Mouse (Mus musculus): ENCODE results near the gene Nedd9. TPM values are rescaled to one million over a fixed set of nuclear protein-coding genes. Genes with fewer than 3 reads are reported as not detected.

The Nedd9 gene
- total RNA-seq (2023): 163 and 206 TPM in 2 replicates

GRCm38 (mm10) chr13:41486606-41487408 lies at the start of gene Nedd9:
TSS of gene Nedd9 (minus strand) at chr13:41487362.

DNA sequence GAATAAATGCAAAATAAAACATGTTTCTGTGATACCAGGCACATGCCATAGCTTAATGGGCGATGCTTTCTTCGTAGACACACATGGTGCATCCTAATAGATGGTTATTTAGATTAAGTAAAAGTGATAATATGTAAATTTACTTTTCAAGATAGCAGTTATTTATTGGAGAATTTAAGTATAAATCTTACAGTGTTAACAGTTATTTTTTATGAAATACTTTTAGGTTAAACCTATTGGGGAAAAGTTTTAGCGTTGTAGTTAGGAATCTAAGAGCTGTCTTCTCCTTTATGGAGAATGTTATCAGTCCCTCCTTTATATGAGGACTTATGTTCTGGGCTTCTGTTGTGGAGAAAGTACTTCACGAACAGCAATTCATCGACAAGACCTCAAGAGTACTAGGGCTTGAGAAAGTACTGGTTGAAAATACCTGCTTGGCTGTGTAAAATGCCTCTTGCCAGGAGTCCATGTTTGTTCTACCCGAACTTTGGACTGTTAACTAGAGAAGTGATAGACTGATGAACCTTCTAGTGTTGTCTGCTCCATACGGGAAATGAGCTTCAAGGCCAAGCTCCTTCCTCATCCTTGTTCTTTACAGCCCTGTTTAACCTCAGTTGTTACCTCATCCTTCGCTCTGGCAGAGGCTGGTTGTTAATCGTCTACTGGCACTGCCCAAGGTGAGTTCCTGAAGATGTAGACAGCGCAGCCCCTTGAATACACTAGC lies 213.1 kb downstream of the Nedd9 start, which contains the start of gene Gm17364:
TSS of gene Gm17364 (minus strand) at position 51 of the 724 bp plus-strand sequence.

Other genes with a start within 250 kb of the Nedd9 start
- gene Smim13, start 237.5 kb downstream of the Nedd9 start, total RNA-seq (2023): 3.5 and 4.0 TPM in 2 replicates
- not detected in 2 replicates for gene Gm17364, start 213.4 kb downstream of the Nedd9 start, total RNA-seq (2023)
- gene Tmem170b, start 118.5 kb upstream of the Nedd9 start, total RNA-seq (2023): 61.8 and 99.1 TPM in 2 replicates